ENCODE assay signal across 10 mouse cellular contexts in genomic region chr9:99451161-99451560, GRCm38 (mm10). TPM values are rescaled to one million over a fixed set of nuclear protein-coding genes. Genes with fewer than 3 reads are reported as not detected.
A peak's percentile ranks its signal among the peaks of the same experiment; 100 is the strongest.
DNase-seq lines count a peak whose midpoint lies in the region; ATAC-seq and TF ChIP-seq lines count a peak whose summit lies in the region.
"Had no signal": no experiment of that assay in that cellular context is flagged by ENCODE, and none has a peak within 500 bp of the region (broad histone marks: within the 10 kb centered on the region; RNA-seq: fewer than 3 reads in every experiment).

Gene Nme9, plus strand, starts transcription at chr9:99451475.

- WGBS in lung, embryonic 14.5 days = 6% methylated on average over 14 of the region's 14 CpGs
- WGBS in forebrain, embryonic 12.5 days = 9% methylated on average over 14 of the region's 14 CpGs

- DNase-seq in lung, embryonic 14.5 days = peak; percentile 42
- DNase-seq in lung, postnatal 14 days = no peak
- DNase-seq in kidney, postnatal 36 days = peak; percentile 20 to 21
- DNase-seq in retina, embryonic 14.5 days (ENCODE audit: low spot score) = peak; percentile 28
- no peak for DNase-seq in cerebellum, postnatal 14 days
- no peak for DNase-seq in thymus, postnatal 4 days
- DNase-seq: gastrocnemius, postnatal 36 days had no signal

- H3K4me3 ChIP-seq in lung, embryonic 14.5 days (ENCODE audit: low read depth, low read length) = no peak within 1 kb of the TSS
- H3K4me3 ChIP-seq in forebrain, embryonic 12.5 days (replicated peaks) = no peak within 1 kb of the TSS

- no peaks in the 10 kb centered on the region for H3K36me3 ChIP-seq in lung, embryonic 14.5 days (ENCODE audit: insufficient read depth)
- H3K36me3 ChIP-seq in forebrain, embryonic 12.5 days (replicated peaks) = no peaks in the 10 kb centered on the region

- ATAC-seq in lung, embryonic 14.5 days (ENCODE audit: insufficient read depth) = peak; percentile 74; the same call in 1 of the 2 replicates
- no peak for ATAC-seq in forebrain, embryonic 12.5 days (ENCODE audit: low FRiP score)
- ATAC-seq in erythroblast, adult 5-6 weeks (replicated peaks; ENCODE audit: low FRiP score, poor library complexity, severe bottlenecking) = no peak

- H3K4me2 ChIP-seq in lung, embryonic 14.5 days = peak within 1 kb of the TSS; percentile 28; the same call in 1 of the 2 replicates
- 0 out of 2 replicates have a peak within 1 kb of the TSS, but pooled peaks have one; percentile 17 for H3K4me2 ChIP-seq in forebrain, embryonic 12.5 days

- no peaks in the 10 kb centered on the region for H3K9me3 ChIP-seq in lung, embryonic 14.5 days (ENCODE audit: low read depth, low read length)
- H3K9me3 ChIP-seq in forebrain, embryonic 12.5 days = no peaks in the 10 kb centered on the region

- 0 out of 2 replicates have a peak, but pooled peaks cover 7% of the 10 kb centered on the region for H3K27me3 ChIP-seq in lung, embryonic 14.5 days (ENCODE audit: insufficient read depth, low read length)
- peaks cover 23% of the 10 kb centered on the region; the same call in 1 of the 2 replicates for H3K27me3 ChIP-seq in forebrain, embryonic 12.5 days

- TF ChIP-seq CTCF in lung, embryonic 14.5 days (IDR thresholded peaks at IDR 0.05; ENCODE audit: low read depth) = no peak

- H3K4me1 ChIP-seq in lung, embryonic 14.5 days (ENCODE audit: insufficient read depth) = no peaks in the 10 kb centered on the region
- H3K4me1 ChIP-seq in forebrain, embryonic 12.5 days = peaks cover 5% of the 10 kb centered on the region; the same call in 1 of the 2 replicates

- H3K27ac ChIP-seq in lung, embryonic 14.5 days (ENCODE audit: low read depth) = no peak within 1 kb of the TSS
- no peak within 1 kb of the TSS for H3K27ac ChIP-seq in forebrain, embryonic 12.5 days

- no peak within 1 kb of the TSS for H3K9ac ChIP-seq in lung, embryonic 14.5 days
- no peak within 1 kb of the TSS for H3K9ac ChIP-seq in forebrain, embryonic 12.5 days

RNA-seq across cellular contexts. Expression of gene Nme9, which starts in this region (rescaled TPM):
- polyA plus RNA-seq in lung, embryonic 14.5 days (2014; fragmentation: Nextera tagmentation; extraction: Ambion mirVana) = 0.26 TPM in 1 of 2 replicates, not detected in the other
- polyA plus RNA-seq in forebrain, embryonic 12.5 days (2016; fragmentation: Nextera tagmentation; extraction: Ambion mirVana) = 0.31 and 0.42 TPM in 2 replicates
- total RNA-seq in erythroblast, adult 5-6 weeks (2015; ENCODE audit: low replicate concordance) = not detected in 2 replicates
- not detected in 2 replicates for total RNA-seq in erythroblast, adult 5-6 weeks (2017; ENCODE audit: low replicate concordance)
- total RNA-seq: gastrocnemius, postnatal 36 days had no signal
- polyA plus RNA-seq: liver, embryonic 16.5 days had no signal

Comparison
In these comparisons a context has a peak if more than half of its experiments do, and no peak if none do; other contexts are left out.
1. Peak in DNase-seq, ATAC-seq and H3K4me2 ChIP-seq in lung, embryonic 14.5 days; RNA of the gene not detected or under 1 TPM.
2. DNase-seq: peak in kidney, postnatal 36 days (2 of 2) and retina, embryonic 14.5 days (single experiment); none in lung, postnatal 14 days (single experiment), cerebellum, postnatal 14 days (0 of 2) and thymus, postnatal 4 days (single experiment).